Mouse (Mus musculus) forebrain, postnatal 0 days (tissue): Measurements from ENCODE around the gene Saysd1. TPM values are rescaled to one million over a fixed set of nuclear protein-coding genes. Genes with fewer than 3 reads are reported as not detected.
A peak's percentile ranks its signal among the peaks of the same experiment; 100 is the strongest.

Experiments used
- ATAC-seq: fragments of 200-750 bp; cut with Nextera tagmentation; 2 replicates; pipeline ENCODE4 v1.8.0; 2017; ENCODE audit warnings: mild to moderate bottlenecking, moderate library complexity
- DNase-seq: peaks from one replicate; pipeline ENCODE4 v3.0.0-alpha.2; 2015
- H3K27ac ChIP-seq: fragments of 300-500 bp; sonication (generic); 2 replicates; pipeline ENCODE4 v1.5.1; 2014; ENCODE audit warnings: low read depth, mild to moderate bottlenecking, antibody characterized with exemption, low read length, moderate library complexity, mixed read lengths
- H3K27me3 ChIP-seq: fragments of 300-500 bp; sonication (generic); 2 replicates; pipeline ENCODE4 v1.6.1; 2014; ENCODE audit warnings: mild to moderate bottlenecking, low read length, mixed read lengths; ENCODE audit not compliant: insufficient read depth
- H3K36me3 ChIP-seq: fragments of 300-500 bp; sonication (generic); 2 replicates; pipeline ENCODE4 v1.6.1; 2014; ENCODE audit warnings: mild to moderate bottlenecking, moderate library complexity; ENCODE audit not compliant: insufficient read depth
- H3K4me1 ChIP-seq: fragments of 300-500 bp; sonication (generic); 2 replicates; pipeline ENCODE4 v1.6.1; 2014; ENCODE audit warnings: antibody characterized with exemption; ENCODE audit not compliant: insufficient read depth
- H3K4me2 ChIP-seq: fragments of 300-500 bp; sonication (generic); 2 replicates; pipeline ENCODE4 v1.6.1; 2014; ENCODE audit warnings: low read depth, mild to moderate bottlenecking, moderate library complexity
- H3K4me3 ChIP-seq: fragments of 300-500 bp; sonication (generic); 2 replicates; pipeline ENCODE4 v1.5.1; 2014; ENCODE audit warnings: low read depth, low read length, mixed read lengths
- H3K9ac ChIP-seq: fragments of 300-500 bp; sonication (generic); 2 replicates; pipeline ENCODE4 v1.6.1; 2014; ENCODE audit warnings: mild to moderate bottlenecking
- H3K9me3 ChIP-seq: fragments of 300-500 bp; sonication (generic); 2 replicates; pipeline ENCODE4 v1.6.1; 2016; ENCODE audit warnings: low read length
- CTCF ChIP-seq: sonication (generic); IDR thresholded peaks from 2 replicates; pipeline ENCODE4 v1.5.1; 2016; ENCODE audit warnings: antibody characterized with exemption, control low read depth, low read depth
- WGBS: fragments of 180-500 bp; shearing (Covaris S2); extraction: QIAGEN DNeasy Blood & Tissue Kit; methylation state at CpG from one replicate; pipeline ENCODE4 v1.1.7; 2014; 5-methylcytosine and 5-hydroxymethylcytosine counted together
- polyA plus RNA-seq: library from polyadenylated mRNA; unstranded; fragments of >200 nt; fragmentation: Nextera tagmentation; extraction: Ambion mirVana; gene quantifications from 2 replicates; pipeline ENCODE4 v1.2.1, GENCODE M21; 2015
- total RNA-seq: library from RNA; depleted of rRNA; stranded (reverse); fragments of >200 nt; gene quantifications from 2 replicates; pipeline ENCODE4 v1.2.3, GENCODE M21; 2014

Gene Saysd1
- total and polyA plus RNA-seq, 2 experiments from 2014 or later = 5.6 to 12.2 TPM

DNA sequence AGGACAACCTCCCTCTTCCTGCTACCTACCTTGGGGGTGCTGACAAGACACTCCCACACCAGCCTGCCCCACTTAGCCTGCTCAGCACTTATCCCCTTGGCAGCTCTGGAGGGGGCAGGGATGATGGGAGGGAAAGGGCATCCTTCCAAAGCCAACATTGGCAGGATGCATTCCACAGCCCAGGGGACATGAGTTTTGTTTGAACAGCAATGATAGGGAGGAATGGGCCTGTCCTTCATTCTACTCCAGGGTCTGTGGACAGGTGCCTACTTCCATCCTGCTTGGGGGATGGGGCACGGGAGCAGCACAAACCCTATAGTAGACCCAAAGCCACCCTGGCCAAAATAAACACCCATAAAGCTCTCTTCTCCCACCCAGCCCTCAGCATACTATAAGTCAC, 27.1 kb upstream of the Saysd1 start:
- Histone ChIP-seq H3K4me3 (no peak overlapping the region), H3K27me3 (no peaks in the 10 kb centered on the region), H3K9me3 (no peaks in the 10 kb centered on the region), H3K36me3 (no peaks in the 10 kb centered on the region), H3K27ac (no peak overlapping the region), H3K4me1 (no peaks in the 10 kb centered on the region), H3K4me2 (no peak overlapping the region), H3K9ac (no peak overlapping the region)
- 79% methylated on average over 1 of the region's 1 CpGs for WGBS
- TF ChIP-seq CTCF = no peak
- ATAC-seq (no peak), DNase-seq (no peak)

- Histone ChIP-seq H3K9ac (no peak overlapping the region), H3K4me3 (no peak overlapping the region), H3K27ac (no peak overlapping the region), H3K27me3 (no peaks in the 10 kb centered on the region), H3K4me2 (no peak overlapping the region), H3K36me3 (no peaks in the 10 kb centered on the region), H3K4me1 (no peaks in the 10 kb centered on the region), H3K9me3 (no peaks in the 10 kb centered on the region)
- ATAC-seq (no peak), DNase-seq (no peak)
- 91% methylated on average over 7 of the region's 7 CpGs for WGBS
- TF ChIP-seq CTCF = no peak
Observed at GRCm38 (mm10) chr14:20164438-20164837, 26.1 kb upstream of the Saysd1 start.

GRCm38 (mm10) chr14:20162686-20163085, 24.4 kb upstream of the Saysd1 start:
- Histone ChIP-seq H3K4me2 (no peak overlapping the region), H3K9ac (no peak overlapping the region), H3K9me3 (no peaks in the 10 kb centered on the region), H3K27ac (no peak overlapping the region), H3K27me3 (no peaks in the 10 kb centered on the region), H3K4me1 (no peaks in the 10 kb centered on the region), H3K36me3 (no peaks in the 10 kb centered on the region), H3K4me3 (no peak overlapping the region)
- no peak for DNase-seq
- TF ChIP-seq CTCF = no peak
- WGBS = 75% methylated on average over 6 of the region's 6 CpGs
- ATAC-seq = no peak

DNA sequence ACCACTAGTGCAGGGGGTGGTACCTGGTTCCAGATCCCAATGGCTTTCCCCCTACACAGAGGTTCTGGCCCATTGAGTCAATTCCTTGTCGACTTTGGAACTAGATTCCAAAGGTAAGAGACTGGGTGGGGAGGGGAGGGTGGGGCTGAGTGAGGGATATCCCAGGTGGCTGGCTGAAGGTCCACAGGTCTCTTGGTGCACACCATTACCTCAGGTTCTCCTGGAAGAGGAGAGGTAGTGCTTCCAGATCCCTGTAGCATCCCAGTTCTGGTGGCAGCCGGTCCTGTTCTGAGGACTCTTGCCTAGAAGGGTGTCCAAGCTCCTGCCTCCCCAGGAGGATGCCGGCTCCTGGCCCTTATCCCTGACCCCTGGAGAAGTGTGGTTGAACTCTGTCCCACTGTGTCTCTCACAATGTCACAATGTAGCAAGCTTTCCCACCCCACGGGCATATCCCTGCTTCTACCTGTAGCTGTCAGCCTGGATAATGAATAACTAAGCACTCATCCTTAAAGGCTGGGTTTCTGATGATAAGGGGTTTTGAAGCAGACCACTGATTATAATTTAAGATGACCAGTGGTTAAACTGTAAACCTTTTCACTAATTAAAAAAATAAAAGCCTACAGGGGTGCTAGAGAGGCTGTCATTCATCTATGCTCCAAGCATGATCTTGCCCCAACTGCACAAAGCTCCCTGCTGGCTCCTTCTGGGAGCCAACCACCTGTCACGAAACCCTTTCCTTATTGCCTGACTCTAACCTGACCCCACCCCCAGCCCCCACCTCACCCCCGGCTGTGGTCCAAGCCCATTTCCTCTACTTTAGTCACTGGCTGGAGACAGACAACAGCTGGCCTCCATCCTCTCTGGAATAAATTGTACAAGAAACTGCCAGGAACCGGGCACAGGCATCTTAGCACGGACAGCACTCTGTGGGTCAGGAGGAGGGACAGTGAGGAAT, 20.7 kb upstream of the Saysd1 start:
- no peak overlapping the region for H3K9ac ChIP-seq
- H3K4me3 ChIP-seq = no peak overlapping the region
- H3K27me3 ChIP-seq = no peaks in the 10 kb centered on the region
- WGBS = 67% methylated on average over 8 of the region's 8 CpGs
- TF ChIP-seq CTCF = no peak
- H3K9me3 ChIP-seq = no peaks in the 10 kb centered on the region
- no peak for DNase-seq
- H3K4me1 ChIP-seq = no peaks in the 10 kb centered on the region
- no peak overlapping the region for H3K27ac ChIP-seq
- H3K36me3 ChIP-seq = no peaks in the 10 kb centered on the region
- no peak overlapping the region for H3K4me2 ChIP-seq
- no peak for ATAC-seq

GRCm38 (mm10) chr14:20157595-20157994, 19.3 kb upstream of the Saysd1 start:
- no peaks in the 10 kb centered on the region for H3K4me1 ChIP-seq
- no peaks in the 10 kb centered on the region for H3K36me3 ChIP-seq
- H3K9me3 ChIP-seq = no peaks in the 10 kb centered on the region
- no peak overlapping the region for H3K4me2 ChIP-seq
- no peak overlapping the region for H3K27ac ChIP-seq
- 90% methylated on average over 10 of the region's 10 CpGs for WGBS
- no peak for TF ChIP-seq CTCF
- H3K9ac ChIP-seq = no peak overlapping the region
- H3K4me3 ChIP-seq = no peak overlapping the region
- H3K27me3 ChIP-seq = no peaks in the 10 kb centered on the region
- no peak for DNase-seq
- no peak for ATAC-seq

DNA sequence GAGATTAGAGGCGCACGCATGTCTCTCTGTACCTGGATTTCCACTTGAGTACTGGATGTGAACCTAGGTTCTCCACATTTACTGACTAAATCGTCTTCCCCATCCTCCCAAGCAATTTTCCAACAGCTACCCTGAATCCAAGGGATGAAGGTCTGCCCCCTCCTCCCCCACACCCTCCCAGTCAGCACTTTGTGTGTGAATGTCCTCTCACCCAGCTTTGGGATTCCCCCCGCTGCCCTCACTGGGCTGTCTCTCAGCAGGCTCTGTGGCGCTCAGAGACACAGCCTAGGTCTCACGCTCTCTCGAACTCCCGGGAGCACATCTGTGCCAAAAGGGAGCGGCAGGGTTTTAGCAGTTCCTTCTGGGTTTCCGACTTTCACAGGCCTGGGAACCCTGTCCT, 17.4 kb upstream of the Saysd1 start:
- Histone ChIP-seq H3K27ac (no peak overlapping the region), H3K36me3 (no peaks in the 10 kb centered on the region), H3K27me3 (no peaks in the 10 kb centered on the region), H3K9ac (no peak overlapping the region), H3K4me1 (no peaks in the 10 kb centered on the region), H3K9me3 (no peaks in the 10 kb centered on the region), H3K4me3 (no peak overlapping the region), H3K4me2 (no peak overlapping the region)
- no peak for DNase-seq
- WGBS = 49% methylated on average over 10 of the region's 10 CpGs
- TF ChIP-seq CTCF = no peak
- no peak for ATAC-seq

DNA sequence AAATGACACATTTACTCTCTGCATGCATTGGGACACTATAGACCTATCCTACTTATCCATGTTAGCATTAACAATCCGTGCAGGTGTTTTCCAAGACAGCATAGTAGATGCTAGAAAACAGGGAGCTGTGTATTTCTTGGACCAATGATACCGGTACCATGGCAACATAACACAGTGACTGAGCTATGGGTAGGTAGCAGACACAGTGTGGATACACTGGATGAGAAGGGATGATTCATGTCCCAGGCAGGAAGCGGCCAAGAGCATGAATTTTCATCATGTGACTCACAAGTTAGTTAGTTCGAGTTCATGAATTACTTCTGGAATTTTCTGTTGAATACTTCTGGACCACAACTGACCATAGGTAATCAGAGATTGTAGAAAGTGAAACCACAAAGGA, 16.6 kb upstream of the Saysd1 start:
- Histone ChIP-seq H3K27me3 (no peaks in the 10 kb centered on the region), H3K9ac (no peak overlapping the region), H3K4me2 (no peak overlapping the region), H3K9me3 (no peaks in the 10 kb centered on the region), H3K4me1 (no peaks in the 10 kb centered on the region), H3K4me3 (no peak overlapping the region), H3K27ac (no peak overlapping the region), H3K36me3 (no peaks in the 10 kb centered on the region)
- WGBS = 90% methylated on average over 4 of the region's 4 CpGs
- DNase-seq (no peak), ATAC-seq (peak; percentile 53; the same call in 1 of the 2 replicates)
- TF ChIP-seq CTCF = no peak
